Mouse (Mus musculus) naive thymus-derived CD4-positive, alpha-beta T cell, adult 2 months (primary cell): Measurements from ENCODE around the gene Padi2.

Experiments
- DNase-seq: peaks from one replicate; pipeline ENCODE4 v3.0.0-alpha.2; 2011; ENCODE audit warnings: low read depth

The Padi2 gene

DNA sequence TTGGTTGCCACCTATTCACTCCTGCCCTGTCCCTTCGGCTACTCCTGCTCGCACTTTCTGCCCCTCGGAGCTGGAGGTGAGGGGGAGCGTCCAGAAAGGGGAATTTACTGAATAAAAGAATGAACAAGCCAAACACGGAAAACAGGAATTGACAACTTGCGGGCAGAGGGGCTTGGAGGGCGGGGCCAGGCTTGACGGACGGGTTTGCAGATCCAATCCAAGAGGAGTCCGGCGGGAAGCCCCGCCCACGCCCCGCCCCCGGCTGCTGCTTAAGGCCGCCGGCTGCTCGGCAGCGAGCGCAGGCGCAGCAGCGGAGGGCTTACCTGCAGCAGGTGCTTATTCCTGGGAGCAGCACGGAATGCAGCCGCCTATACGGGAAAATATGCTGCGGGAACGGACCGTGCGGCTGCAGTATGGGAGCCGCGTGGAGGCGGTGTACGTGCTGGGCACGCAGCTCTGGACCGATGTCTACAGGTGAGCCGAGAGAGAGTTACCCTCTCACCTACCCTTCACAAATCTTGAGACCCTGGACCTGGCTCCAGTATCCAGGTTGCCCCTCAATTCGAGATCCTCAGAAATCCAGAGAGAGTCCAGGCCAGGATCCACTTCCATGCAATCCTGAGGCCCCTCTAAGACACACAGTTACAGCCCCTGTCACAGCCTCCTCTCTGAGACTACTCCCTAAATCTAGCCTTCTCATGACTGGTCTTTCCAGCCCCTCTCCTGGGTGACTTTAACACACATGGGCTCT lies at the start of gene Padi2:
Padi2 (plus strand) TSS at position 269 of the 751 bp plus-strand sequence.
- peak; percentile 92 for DNase-seq

GRCm38 (mm10) chr4:140857041-140857440 lies 49.1 kb upstream of the Padi2 start:
- peak; percentile 44 for DNase-seq

- DNase-seq = no peak
These were observed 48.3 kb upstream of the Padi2 start for GRCm38 (mm10) chr4:140857813-140858212.

DNA sequence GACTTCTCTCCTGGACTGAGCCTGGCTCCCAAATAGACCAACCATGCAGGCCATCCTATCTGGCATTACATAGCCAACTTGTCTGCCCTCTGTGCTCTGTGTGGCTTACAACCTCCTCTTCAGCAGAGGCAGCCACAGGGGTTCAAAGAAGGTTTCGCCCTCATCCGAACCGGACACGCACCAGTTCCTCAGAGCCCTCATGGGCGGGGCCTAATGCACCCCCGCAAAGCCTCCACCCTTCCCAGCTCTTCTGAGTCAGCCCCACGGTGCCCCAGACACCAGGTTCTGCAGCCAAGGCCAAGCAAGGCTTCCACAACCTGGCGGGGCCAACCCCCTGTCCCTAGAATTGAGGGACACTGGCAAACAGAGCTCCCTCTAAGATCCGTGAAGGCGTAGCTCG lies 46.9 kb upstream of the Padi2 start:
- no peak for DNase-seq

DNA sequence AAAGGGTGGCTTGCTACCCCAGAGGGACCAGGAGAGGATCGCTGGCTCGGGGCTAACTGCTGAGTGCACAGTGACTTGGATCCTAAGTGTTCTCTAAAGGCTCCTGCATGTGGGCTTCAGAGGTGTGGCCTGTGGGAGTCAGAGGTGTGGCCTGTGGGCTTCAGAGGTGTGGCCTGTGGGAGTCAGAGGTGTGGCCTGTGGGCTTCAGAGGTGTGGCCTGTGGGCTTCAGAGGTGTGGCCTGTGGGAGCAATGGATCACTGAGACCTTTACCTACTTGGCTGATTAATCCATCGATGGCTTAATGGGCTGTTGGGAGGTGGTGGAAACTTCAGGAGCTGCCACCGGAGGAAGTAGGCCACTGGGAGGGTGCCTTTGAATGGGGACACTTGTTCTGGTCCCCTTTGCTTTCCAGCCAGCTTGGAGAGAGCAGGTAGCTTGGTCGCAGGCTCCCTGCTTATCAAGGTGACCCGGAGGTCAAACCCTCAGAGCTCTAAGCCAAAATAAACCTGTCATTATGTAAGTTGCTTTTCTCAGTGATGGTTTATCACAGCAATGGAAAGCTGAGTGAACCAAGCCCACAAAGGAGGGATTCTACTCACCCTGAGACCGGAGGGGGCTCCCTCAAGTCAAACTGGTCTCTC lies 45.9 kb upstream of the Padi2 start:
- no peak for DNase-seq

GRCm38 (mm10) chr4:140860767-140861147 lies 45.4 kb upstream of the Padi2 start:
- no peak for DNase-seq

DNA sequence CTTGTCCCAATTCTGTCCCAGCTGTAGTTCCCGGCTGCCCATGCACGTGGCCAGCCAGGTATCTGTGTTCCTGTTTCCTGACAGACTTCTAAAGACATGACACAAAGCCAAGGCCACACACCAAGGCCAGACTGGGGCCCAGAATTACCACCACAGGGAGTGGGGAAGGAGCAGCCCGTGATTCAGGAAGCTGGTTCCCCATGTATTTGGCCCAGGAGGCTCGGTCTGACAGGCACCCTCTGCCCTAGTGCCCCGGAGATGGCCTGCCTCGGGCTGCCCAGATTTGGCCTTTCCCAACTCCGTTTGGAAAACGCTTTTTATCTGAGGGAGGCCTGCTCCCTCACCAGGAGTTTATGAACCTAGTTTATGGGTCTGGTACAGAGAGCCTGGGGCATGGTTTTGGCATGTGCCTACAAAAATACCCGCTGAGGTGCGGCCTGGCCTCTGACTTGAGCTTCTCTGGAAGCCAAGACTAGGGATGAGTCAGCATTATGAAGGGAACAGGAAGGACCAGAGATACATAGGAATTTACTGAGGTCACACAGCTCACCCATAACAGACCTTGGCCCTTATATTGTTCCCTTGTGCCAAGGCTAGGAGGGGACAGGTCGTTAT lies 44.0 kb upstream of the Padi2 start:
- no peak for DNase-seq

DNA sequence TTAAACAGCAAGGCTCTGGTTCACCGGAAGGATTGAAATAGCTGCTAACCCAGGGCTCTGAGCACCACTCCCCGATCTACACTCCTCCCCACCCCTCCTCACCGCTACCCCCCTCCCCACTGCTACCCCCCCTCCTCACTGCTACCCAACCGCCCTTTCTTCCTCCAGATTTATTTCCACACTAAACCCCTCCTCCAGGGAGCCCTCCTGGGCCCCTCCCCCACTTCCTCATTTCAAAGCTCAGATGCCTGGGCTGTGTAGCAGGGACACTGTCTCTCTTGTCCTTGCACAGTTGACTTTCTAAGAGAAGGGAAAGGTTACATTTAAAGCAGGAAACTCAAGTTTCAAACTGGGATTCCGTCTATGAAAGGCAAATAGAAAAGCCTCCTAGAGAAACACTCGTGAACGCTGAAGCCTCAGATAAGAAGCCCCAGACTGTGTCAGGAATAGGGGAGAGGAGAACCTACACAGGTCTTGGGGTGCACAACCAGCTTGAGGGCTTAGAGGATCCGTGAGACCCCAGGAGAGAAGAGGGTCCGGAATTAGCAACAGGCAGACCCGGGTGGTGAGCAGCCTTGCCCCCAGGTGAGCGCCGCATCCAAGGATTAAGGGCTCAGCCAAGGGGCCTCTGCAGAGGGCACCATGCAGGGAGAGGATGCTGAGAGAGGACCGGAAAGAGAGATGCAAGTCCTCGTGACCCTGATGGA lies 37.5 kb upstream of the Padi2 start:
- peak; percentile 77 for DNase-seq

GRCm38 (mm10) chr4:140869945-140870344 lies 36.2 kb upstream of the Padi2 start:
- no peak for DNase-seq

DNA sequence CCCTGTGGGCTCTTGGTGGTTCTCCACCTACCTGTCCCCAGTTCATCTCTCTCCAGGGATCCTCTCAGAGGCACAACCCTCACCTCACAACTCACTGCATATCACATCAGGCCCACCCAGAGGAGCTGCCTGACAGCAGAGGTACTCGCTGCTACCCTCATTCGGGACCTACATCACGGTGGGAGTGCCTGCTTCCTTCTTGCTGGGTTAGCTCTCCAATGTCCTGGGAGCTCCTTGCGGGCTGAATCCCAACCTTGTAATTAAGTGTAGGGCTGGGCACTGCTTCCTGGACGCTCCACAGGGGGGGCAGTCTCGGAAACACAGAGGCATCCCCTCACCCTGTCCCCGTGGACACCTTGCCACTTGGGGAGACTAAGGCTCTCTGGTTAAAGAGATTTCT lies 35.3 kb upstream of the Padi2 start:
- no peak for DNase-seq

DNA sequence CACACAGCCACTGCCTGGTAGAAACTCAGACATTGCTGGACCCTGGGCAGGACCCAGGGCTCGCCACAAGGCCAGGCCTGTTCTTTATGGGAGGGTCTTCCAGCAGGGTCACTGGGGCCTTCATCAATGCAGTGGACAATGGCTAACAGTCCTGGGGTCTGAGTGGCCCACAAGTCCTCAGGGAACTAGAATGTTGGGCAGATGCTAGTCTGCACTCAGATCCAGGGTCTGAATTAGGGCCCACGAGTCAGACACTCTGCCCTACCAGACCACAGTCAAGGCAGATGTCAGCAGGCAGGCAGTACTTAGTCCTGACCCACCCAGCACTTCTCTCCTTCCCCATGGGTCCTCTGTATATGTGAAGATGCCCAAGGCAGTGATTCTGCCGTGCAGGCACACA lies 34.8 kb upstream of the Padi2 start:
- DNase-seq = no peak

GRCm38 (mm10) chr4:140871851-140872685 lies 34.1 kb upstream of the Padi2 start:
- no peak for DNase-seq

DNA sequence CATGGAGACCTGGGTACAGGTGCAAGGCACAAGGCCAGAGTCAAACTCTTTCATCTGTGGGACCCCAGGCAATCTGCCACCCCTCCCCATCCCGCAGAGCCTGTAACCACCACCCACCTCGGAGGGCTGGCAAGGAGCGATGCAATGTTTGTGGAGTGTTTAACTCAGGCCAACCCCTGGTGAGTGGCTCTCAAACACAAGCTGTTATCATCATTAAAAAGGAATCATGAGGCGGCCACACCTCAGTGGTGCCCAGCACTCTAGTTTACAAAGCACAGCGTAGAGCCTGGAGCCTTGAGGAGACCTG lies 33.5 kb upstream of the Padi2 start:
- DNase-seq = no peak

DNA sequence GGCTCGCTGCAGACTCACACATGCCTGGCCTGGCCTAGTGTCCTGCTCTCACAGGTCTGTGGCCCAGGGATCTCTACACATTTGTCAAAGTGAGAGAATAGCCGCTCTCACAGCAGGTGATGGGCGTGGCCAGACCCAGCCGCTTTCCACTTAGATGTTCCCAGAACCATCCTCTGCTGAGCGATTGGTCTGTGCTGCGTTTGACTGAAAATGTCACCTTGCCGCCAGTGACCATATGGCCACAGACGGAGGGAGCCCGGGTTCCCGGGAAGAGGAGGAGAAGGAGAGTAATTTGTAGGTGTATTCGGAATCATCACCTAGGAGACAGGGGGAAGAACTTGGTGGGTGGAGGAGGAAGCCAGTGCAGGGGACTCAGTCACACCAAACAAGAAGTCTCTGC lies 33.1 kb upstream of the Padi2 start:
- no peak for DNase-seq

GRCm38 (mm10) chr4:140876161-140876560 lies 30.0 kb upstream of the Padi2 start:
- no peak for DNase-seq

DNA sequence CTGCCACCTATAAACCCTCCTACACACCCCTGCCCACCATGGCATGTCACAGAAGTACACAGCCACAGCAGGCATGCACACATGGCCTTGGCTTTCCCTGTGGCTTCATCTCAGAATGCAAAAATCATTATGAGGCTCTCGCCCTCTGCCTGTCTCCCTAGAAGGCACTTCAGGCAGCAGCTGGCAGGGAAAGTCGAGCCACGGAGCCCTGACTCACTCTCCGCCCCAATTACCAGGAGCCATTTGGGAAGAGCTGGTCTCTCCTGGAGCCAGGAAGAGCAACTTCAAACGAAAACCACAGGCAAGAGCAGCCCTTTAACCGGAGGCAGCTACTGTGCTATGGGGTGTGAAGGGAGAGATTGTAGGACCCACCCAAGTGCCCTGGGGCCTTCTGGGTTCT lies 29.5 kb upstream of the Padi2 start:
- DNase-seq = no peak

GRCm38 (mm10) chr4:140877441-140877840 lies 28.7 kb upstream of the Padi2 start:
- DNase-seq = no peak

- DNase-seq = no peak
These were observed 27.5 kb upstream of the Padi2 start for GRCm38 (mm10) chr4:140878655-140879054.

DNA sequence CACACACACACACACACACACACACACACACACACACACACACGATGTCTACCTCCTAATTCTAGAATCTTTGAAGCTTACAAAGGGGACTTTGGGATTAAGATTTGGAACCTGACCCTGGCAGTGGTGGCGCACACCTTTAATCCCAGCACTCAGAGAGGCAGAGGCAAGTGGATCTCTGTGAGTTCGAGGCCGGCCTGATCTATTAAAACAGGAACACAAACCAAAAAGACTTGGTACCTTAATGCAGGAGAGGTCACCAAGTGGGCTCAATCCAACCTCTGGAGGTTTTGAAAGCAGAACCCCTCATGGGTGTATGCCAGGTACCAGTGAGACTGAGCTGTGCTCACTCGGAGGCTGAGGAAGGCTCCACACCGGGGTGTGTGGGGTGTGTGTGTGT lies 27.0 kb upstream of the Padi2 start:
- DNase-seq = no peak

GRCm38 (mm10) chr4:140879739-140880138 lies 26.4 kb upstream of the Padi2 start:
- no peak for DNase-seq

DNA sequence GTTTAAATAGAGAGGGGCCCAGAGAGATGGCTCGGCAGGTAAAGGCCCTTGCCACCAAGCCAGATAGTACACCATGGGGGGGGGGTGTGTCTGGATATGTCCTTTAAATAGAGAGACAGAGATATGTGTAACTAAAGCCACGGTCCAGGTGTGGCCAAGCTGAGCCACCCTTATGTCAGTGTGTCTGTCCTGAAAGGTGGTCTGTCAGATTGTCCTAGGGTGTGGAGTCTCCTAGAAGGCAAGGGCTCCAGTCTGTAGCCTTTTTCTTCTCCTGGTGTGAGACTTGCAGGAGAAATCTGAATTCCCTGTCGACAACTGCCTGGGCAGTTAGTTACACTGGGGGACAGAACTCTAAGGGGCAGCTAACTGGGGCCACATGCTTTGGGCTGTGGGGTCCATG lies 25.9 kb upstream of the Padi2 start:
- DNase-seq = no peak

GRCm38 (mm10) chr4:140881026-140881670 lies 25.0 kb upstream of the Padi2 start:
- no peak for DNase-seq
